Mouse (Mus musculus): Measurements from ENCODE around the gene Bfsp1. TPM values are rescaled to one million over a fixed set of nuclear protein-coding genes. Genes with fewer than 3 reads are reported as not detected.

The Bfsp1 gene
- polyA plus RNA-seq, 1 experiment: 0.36 TPM

- H3K27me3 ChIP-seq (replicated peaks; ENCODE audit: control insufficient read depth, insufficient read depth, low read length): no peaks in the 10 kb centered on the region
- H3K4me1 ChIP-seq (ENCODE audit: control insufficient read depth, insufficient read depth, low read length): peaks cover 2% of the 10 kb centered on the region
- H3K36me3 ChIP-seq (ENCODE audit: control insufficient read depth, insufficient read depth, low read length): no peaks in the 10 kb centered on the region
- 86% methylated on average over 7 of the region's 7 CpGs for WGBS
- H3K4me3 ChIP-seq (ENCODE audit: insufficient read depth, low read depth, low read length): no peak overlapping the region
- no peak overlapping the region for H3K27ac ChIP-seq (ENCODE audit: insufficient read depth, low read depth, low read length)
- TF ChIP-seq POLR2A (IDR thresholded peaks at IDR 0.05; ENCODE audit: low read depth, low read length) (no peak), CTCF (conservative IDR thresholded peaks at IDR 0.05; ENCODE audit: insufficient read depth, insufficient read length, low read depth, low read length) (no peak)
- no peak for DNase-seq
These were observed 21.4 kb downstream of the Bfsp1 start for GRCm38 (mm10) chr2:143841536-143841935.

- WGBS: 66% methylated on average over 6 of the region's 6 CpGs
These were observed 22.1 kb downstream of the Bfsp1 start for GRCm38 (mm10) chr2:143840895-143841294.

GRCm38 (mm10) chr2:143839458-143839857 is 23.5 kb downstream of the Bfsp1 start:
- DNase-seq: no peak
- no peak overlapping the region for H3K4me3 ChIP-seq (ENCODE audit: insufficient read depth, low read depth, low read length)
- H3K4me1 ChIP-seq (ENCODE audit: control insufficient read depth, insufficient read depth, low read length): no peaks in the 10 kb centered on the region
- H3K36me3 ChIP-seq (ENCODE audit: control insufficient read depth, insufficient read depth, low read length): no peaks in the 10 kb centered on the region
- no peak overlapping the region for H3K27ac ChIP-seq (ENCODE audit: insufficient read depth, low read depth, low read length)
- WGBS: 91% methylated on average over 2 of the region's 2 CpGs
- no peaks in the 10 kb centered on the region for H3K27me3 ChIP-seq (replicated peaks; ENCODE audit: control insufficient read depth, insufficient read depth, low read length)
- TF ChIP-seq POLR2A (IDR thresholded peaks at IDR 0.05; ENCODE audit: low read depth, low read length) (no peak), CTCF (conservative IDR thresholded peaks at IDR 0.05; ENCODE audit: insufficient read depth, insufficient read length, low read depth, low read length) (no peak)

More at GRCm38 (mm10) chr2:143840895-143841294, 22.1 kb downstream of the Bfsp1 start:
- no peak for DNase-seq
- no peak overlapping the region for H3K4me3 ChIP-seq (ENCODE audit: insufficient read depth, low read depth, low read length)
- no peak overlapping the region for H3K27ac ChIP-seq (ENCODE audit: insufficient read depth, low read depth, low read length)
- no peaks in the 10 kb centered on the region for H3K27me3 ChIP-seq (replicated peaks; ENCODE audit: control insufficient read depth, insufficient read depth, low read length)
- TF ChIP-seq POLR2A (IDR thresholded peaks at IDR 0.05; ENCODE audit: low read depth, low read length): no peak
- TF ChIP-seq CTCF (conservative IDR thresholded peaks at IDR 0.05; ENCODE audit: insufficient read depth, insufficient read length, low read depth, low read length): no peak
- H3K36me3 ChIP-seq (ENCODE audit: control insufficient read depth, insufficient read depth, low read length): no peaks in the 10 kb centered on the region
- no peaks in the 10 kb centered on the region for H3K4me1 ChIP-seq (ENCODE audit: control insufficient read depth, insufficient read depth, low read length)

GRCm38 (mm10) chr2:143838698-143839097 is 24.3 kb downstream of the Bfsp1 start:
- H3K4me3 ChIP-seq (ENCODE audit: insufficient read depth, low read depth, low read length): no peak overlapping the region
- H3K4me1 ChIP-seq (ENCODE audit: control insufficient read depth, insufficient read depth, low read length): no peaks in the 10 kb centered on the region
- 52% methylated on average over 5 of the region's 5 CpGs for WGBS
- H3K36me3 ChIP-seq (ENCODE audit: control insufficient read depth, insufficient read depth, low read length): no peaks in the 10 kb centered on the region
- TF ChIP-seq POLR2A (IDR thresholded peaks at IDR 0.05; ENCODE audit: low read depth, low read length) (no peak), CTCF (conservative IDR thresholded peaks at IDR 0.05; ENCODE audit: insufficient read depth, insufficient read length, low read depth, low read length) (peak; percentile 31)
- H3K27me3 ChIP-seq (replicated peaks; ENCODE audit: control insufficient read depth, insufficient read depth, low read length): no peaks in the 10 kb centered on the region
- H3K27ac ChIP-seq (ENCODE audit: insufficient read depth, low read depth, low read length): no peak overlapping the region
- DNase-seq: no peak

- under 1% methylated on average over 8 of the region's 8 CpGs for WGBS
- H3K4me3 ChIP-seq (ENCODE audit: insufficient read depth, low read depth, low read length): no peak overlapping the region
- TF ChIP-seq POLR2A (IDR thresholded peaks at IDR 0.05; ENCODE audit: low read depth, low read length) (no peak), CTCF (conservative IDR thresholded peaks at IDR 0.05; ENCODE audit: insufficient read depth, insufficient read length, low read depth, low read length) (peak; percentile 72)
These were observed 25.7 kb downstream of the Bfsp1 start for GRCm38 (mm10) chr2:143837291-143837701.

GRCm38 (mm10) chr2:143835820-143836219 is 27.2 kb downstream of the Bfsp1 start:
- TF ChIP-seq CTCF (conservative IDR thresholded peaks at IDR 0.05; ENCODE audit: insufficient read depth, insufficient read length, low read depth, low read length): no peak
- TF ChIP-seq POLR2A (IDR thresholded peaks at IDR 0.05; ENCODE audit: low read depth, low read length): no peak
- Histone ChIP-seq H3K4me1 (ENCODE audit: control insufficient read depth, insufficient read depth, low read length) (no peaks in the 10 kb centered on the region), H3K36me3 (ENCODE audit: control insufficient read depth, insufficient read depth, low read length) (no peaks in the 10 kb centered on the region), H3K27ac (ENCODE audit: insufficient read depth, low read depth, low read length) (no peak overlapping the region), H3K4me3 (ENCODE audit: insufficient read depth, low read depth, low read length) (no peak overlapping the region), H3K27me3 (replicated peaks; ENCODE audit: control insufficient read depth, insufficient read depth, low read length) (no peaks in the 10 kb centered on the region)
- DNase-seq: no peak
- 82% methylated on average over 7 of the region's 7 CpGs for WGBS

More at GRCm38 (mm10) chr2:143837291-143837701, 25.7 kb downstream of the Bfsp1 start:
- Histone ChIP-seq H3K4me1 (ENCODE audit: control insufficient read depth, insufficient read depth, low read length) (no peaks in the 10 kb centered on the region), H3K27me3 (replicated peaks; ENCODE audit: control insufficient read depth, insufficient read depth, low read length) (no peaks in the 10 kb centered on the region), H3K36me3 (ENCODE audit: control insufficient read depth, insufficient read depth, low read length) (no peaks in the 10 kb centered on the region), H3K27ac (ENCODE audit: insufficient read depth, low read depth, low read length) (no peak overlapping the region)
- DNase-seq: peak; percentile 78

- Histone ChIP-seq H3K36me3 (ENCODE audit: control insufficient read depth, insufficient read depth, low read length) (no peaks in the 10 kb centered on the region), H3K27ac (ENCODE audit: insufficient read depth, low read depth, low read length) (no peak overlapping the region)
- WGBS: 44% methylated on average over 6 of the region's 6 CpGs
These were observed 28.9 kb downstream of the Bfsp1 start for GRCm38 (mm10) chr2:143834082-143834481.

More at GRCm38 (mm10) chr2:143834082-143834481, 28.9 kb downstream of the Bfsp1 start:
- Histone ChIP-seq H3K4me3 (ENCODE audit: insufficient read depth, low read depth, low read length) (no peak overlapping the region), H3K27me3 (replicated peaks; ENCODE audit: control insufficient read depth, insufficient read depth, low read length) (no peaks in the 10 kb centered on the region), H3K4me1 (ENCODE audit: control insufficient read depth, insufficient read depth, low read length) (no peaks in the 10 kb centered on the region)
- TF ChIP-seq POLR2A (IDR thresholded peaks at IDR 0.05; ENCODE audit: low read depth, low read length): no peak
- no peak for DNase-seq
